Mouse (Mus musculus) hindbrain, embryonic 16.5 days (tissue): ENCODE data around the gene Gm14288. TPM values are rescaled to one million over a fixed set of nuclear protein-coding genes. Genes with fewer than 3 reads are reported as not detected.
"Not testable (repeated sequence)": the region's sequence is repeated elsewhere in the genome, so short reads cannot be mapped to it uniquely, and the experiment has no call there.

ENCODE experiments used
- ATAC-seq: fragments of 200-750 bp; cut with Nextera tagmentation; 2 replicates; pipeline ENCODE4 v1.8.0; 2017; ENCODE audit warnings: moderate TSS enrichment, moderate library complexity
- H3K27ac ChIP-seq: fragments of 300-500 bp; sonication (generic); 2 replicates; pipeline ENCODE4 v1.5.1; 2014; ENCODE audit warnings: low read depth, mild to moderate bottlenecking, control low read depth, low read length, moderate library complexity
- H3K27me3 ChIP-seq: fragments of 300-500 bp; sonication (generic); replicated peaks from 2 replicates; pipeline ENCODE4 v1.6.1; 2014; ENCODE audit warnings: low read length; ENCODE audit not compliant: control insufficient read depth, insufficient read depth
- H3K36me3 ChIP-seq: fragments of 300-500 bp; sonication (generic); 2 replicates; pipeline ENCODE4 v1.6.1; 2014; ENCODE audit warnings: mild to moderate bottlenecking, low read length, moderate library complexity, mixed read lengths; ENCODE audit not compliant: control insufficient read depth, insufficient read depth
- H3K4me1 ChIP-seq: fragments of 300-500 bp; sonication (generic); 2 replicates; pipeline ENCODE4 v1.6.1; 2014; ENCODE audit warnings: low read depth, low read length; ENCODE audit not compliant: control insufficient read depth, insufficient read depth
- H3K4me2 ChIP-seq: fragments of 300-500 bp; sonication (generic); 2 replicates; pipeline ENCODE4 v1.6.1; 2014; ENCODE audit warnings: mild to moderate bottlenecking, low read length, control low read depth, moderate library complexity
- H3K4me3 ChIP-seq: fragments of 300-500 bp; sonication (generic); 2 replicates; pipeline ENCODE4 v1.5.1; 2014; ENCODE audit warnings: mild to moderate bottlenecking, low read length, control low read depth, moderate library complexity
- H3K9ac ChIP-seq: fragments of 300-500 bp; sonication (generic); 2 replicates; pipeline ENCODE4 v1.6.1; 2014; ENCODE audit warnings: low read depth, mild to moderate bottlenecking, control low read depth, low read length, moderate library complexity
- H3K9me3 ChIP-seq: fragments of 300-500 bp; sonication (generic); 2 replicates; pipeline ENCODE4 v1.6.1; 2014; ENCODE audit warnings: mild to moderate bottlenecking, low read length, moderate library complexity; ENCODE audit not compliant: control insufficient read depth
- whole genome bisulfite sequencing: fragments of 180-500 bp; shearing (Covaris S2); extraction: QIAGEN DNeasy Blood & Tissue Kit; methylation state at CpG from one replicate; pipeline ENCODE4 v1.1.7; 2014; 5-methylcytosine and 5-hydroxymethylcytosine counted together
- polyA plus RNA-seq: library from polyadenylated mRNA; unstranded; fragments of >200 nt; fragmentation: Nextera tagmentation; extraction: Ambion mirVana; gene quantifications from 2 replicates; pipeline ENCODE4 v1.2.1, GENCODE M21; 2015

Gm14288 gene
- polyA plus RNA-seq: 2.4 and 3.2 TPM in 2 replicates

GRCm38 (mm10) chr2:175800993-175801392 is at the start of gene Gm14288:
TSS of gene Gm14288 (minus strand) at chr2:175801093.
- not testable (repeated sequence) for H3K4me3 ChIP-seq, H3K9me3 ChIP-seq, ATAC-seq, H3K27ac ChIP-seq, H3K4me1 ChIP-seq, H3K9ac ChIP-seq, H3K36me3 ChIP-seq, H3K4me2 ChIP-seq, H3K27me3 ChIP-seq
- no CpG with 5 or more reads among the region's 6 CpGs for WGBS

GRCm38 (mm10) chr2:175741237-175741636 is 59.7 kb downstream of the Gm14288 start, which contains the start of gene Gm2007:
TSS of gene Gm2007 (plus strand) at chr2:175741537.
- H3K9me3 ChIP-seq, H3K27me3 ChIP-seq, H3K4me1 ChIP-seq, H3K36me3 ChIP-seq, ATAC-seq, H3K9ac ChIP-seq, H3K4me3 ChIP-seq, H3K27ac ChIP-seq, H3K4me2 ChIP-seq: not testable (repeated sequence)
- no CpG with 5 or more reads among the region's 2 CpGs for WGBS

Other genes starting within 250 kb of the Gm14288 start
- not detected in 2 replicates for gene Gm11007, start 157.1 kb downstream of the Gm14288 start, polyA plus RNA-seq
- 14.1 and 17.2 TPM in 2 replicates for gene Zfp969, start 97.4 kb downstream of the Gm14288 start, polyA plus RNA-seq
- gene Gm2007, start 59.6 kb downstream of the Gm14288 start, polyA plus RNA-seq: not detected in 2 replicates
- 26.7 and 32.3 TPM in 2 replicates for gene Gm6710, start 68.1 kb upstream of the Gm14288 start, polyA plus RNA-seq
- 1.4 and 2.4 TPM in 2 replicates for gene Zfp966, start 130.0 kb upstream of the Gm14288 start, polyA plus RNA-seq
- 23.7 and 26.9 TPM in 2 replicates for gene Gm2026, start 164.2 kb upstream of the Gm14288 start, polyA plus RNA-seq